11 mouse cellular contexts compared by ENCODE assay signal in the genomic region with DNA sequence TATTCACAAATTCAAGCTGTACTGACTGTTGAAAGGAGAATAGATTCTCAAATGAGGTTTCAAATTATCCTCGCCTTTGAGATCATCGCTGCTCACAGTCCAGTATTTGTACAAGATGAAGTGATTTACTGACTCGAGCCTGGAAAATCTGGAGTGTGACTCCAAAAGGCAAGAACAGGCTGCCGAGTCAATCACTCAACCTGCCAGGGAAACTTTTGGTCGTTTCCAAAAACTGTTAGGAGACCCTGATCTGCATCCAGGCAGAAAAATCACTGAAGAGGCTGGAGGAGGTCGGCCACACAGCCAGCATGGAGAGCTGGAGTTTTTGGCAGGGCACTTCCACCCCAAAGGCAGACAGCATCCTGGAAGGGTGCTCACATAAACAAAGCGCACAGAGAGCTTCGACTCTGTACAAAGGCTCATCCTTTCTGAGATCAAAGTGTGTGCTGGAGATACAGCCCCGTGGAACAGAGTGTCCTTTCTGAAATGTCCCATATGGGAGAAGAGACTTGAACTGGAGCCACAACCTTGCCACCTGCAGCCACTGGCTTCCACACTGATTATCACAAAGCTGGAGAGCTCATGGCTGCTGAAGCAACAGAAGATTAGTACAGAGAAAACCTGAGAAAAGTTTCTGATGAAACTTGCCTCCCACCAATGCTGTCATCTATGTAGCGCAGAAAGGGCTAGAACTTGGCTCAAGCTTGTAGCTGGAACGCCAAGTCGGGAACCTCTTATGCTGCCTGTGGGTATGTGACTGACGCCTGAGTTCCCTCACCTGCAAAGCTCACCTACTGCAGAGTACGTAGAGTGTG.
DNase-seq lines count a peak whose midpoint lies in the region; ATAC-seq lines count a peak whose summit lies in the region.
"Had no signal": no experiment of that assay in that cellular context is flagged by ENCODE, and none has a peak within 500 bp of the region (broad histone marks: within the 10 kb centered on the region; RNA-seq: fewer than 3 reads in every experiment).

No protein-coding gene starts in this region.

- no peak overlapping the region for H3K4me2 ChIP-seq in midbrain, embryonic 12.5 days (replicated peaks)
- H3K4me2 ChIP-seq in midbrain, embryonic 14.5 days (ENCODE audit: low read length) = no peak overlapping the region
- H3K4me2 ChIP-seq in stomach, embryonic 14.5 days (replicated peaks; ENCODE audit: low read depth, low read length) = no peak overlapping the region
- H3K4me2 ChIP-seq: neural tube, embryonic 12.5 days had no signal

- no peak for ATAC-seq in midbrain, embryonic 12.5 days (ENCODE audit: low FRiP score, low read depth)
- ATAC-seq in midbrain, embryonic 14.5 days (ENCODE audit: low FRiP score, low TSS enrichment) = no peak
- no peak for ATAC-seq in stomach, embryonic 14.5 days (ENCODE audit: insufficient number of reproducible peaks, insufficient read depth, low FRiP score, low read depth)
- ATAC-seq in megakaryocyte progenitor cell, adult 5-6 weeks (replicated peaks; ENCODE audit: poor library complexity) = no peak

- DNase-seq in heart, adult 18-20 months = peak; percentile 12 to 20
- no peak for DNase-seq in heart, postnatal 4 days
- no peak for DNase-seq in midbrain, embryonic 14.5 days
- peak; percentile 88 for DNase-seq in gonadal fat pad, adult 2 months (ENCODE audit: low read depth)
- no peak for DNase-seq in thymus, postnatal 36 days
- DNase-seq: left cerebral cortex, postnatal 4 days had no signal

- no peak overlapping the region for H3K9ac ChIP-seq in midbrain, embryonic 12.5 days (replicated peaks)
- H3K9ac ChIP-seq in midbrain, embryonic 14.5 days (replicated peaks; ENCODE audit: low read length) = no peak overlapping the region
- H3K9ac ChIP-seq in stomach, embryonic 14.5 days (replicated peaks; ENCODE audit: low read depth, low read length) = no peak overlapping the region
- H3K9ac ChIP-seq: neural tube, embryonic 12.5 days had no signal

- H3K36me3 ChIP-seq in midbrain, embryonic 12.5 days = no peaks in the 10 kb centered on the region
- no peaks in the 10 kb centered on the region for H3K36me3 ChIP-seq in midbrain, embryonic 14.5 days (ENCODE audit: control insufficient read depth, insufficient read depth, low read length)
- no peaks in the 10 kb centered on the region for H3K36me3 ChIP-seq in stomach, embryonic 14.5 days (ENCODE audit: control insufficient read depth, insufficient read depth, low read length)
- H3K36me3 ChIP-seq: neural tube, embryonic 12.5 days had no signal

- H3K4me3 ChIP-seq in midbrain, embryonic 12.5 days = no peak overlapping the region
- no peak overlapping the region for H3K4me3 ChIP-seq in midbrain, embryonic 14.5 days (replicated peaks; ENCODE audit: low read depth, low read length)
- H3K4me3 ChIP-seq in stomach, embryonic 14.5 days (ENCODE audit: low read depth, low read length) = no peak overlapping the region
- H3K4me3 ChIP-seq: megakaryocyte, embryonic 14.5 days; neural tube, embryonic 12.5 days had no signal

- 0 out of 2 replicates have a peak overlapping the region, but pooled peaks have one; percentile 22 for H3K27ac ChIP-seq in midbrain, embryonic 12.5 days (replicated peaks)
- no peak overlapping the region for H3K27ac ChIP-seq in midbrain, embryonic 14.5 days (replicated peaks; ENCODE audit: low read depth, low read length)
- H3K27ac ChIP-seq in stomach, embryonic 14.5 days (ENCODE audit: low read length) = peak overlapping the region; percentile 18; the same call in 1 of the 2 replicates
- H3K27ac ChIP-seq: neural tube, embryonic 12.5 days had no signal

- 83% methylated on average over 14 of the region's 14 CpGs for WGBS in midbrain, embryonic 12.5 days
- WGBS in midbrain, embryonic 14.5 days = 78% methylated on average over 14 of the region's 14 CpGs
- WGBS in stomach, embryonic 14.5 days = 54% methylated on average over 14 of the region's 14 CpGs

- H3K9me3 ChIP-seq in midbrain, embryonic 12.5 days = no peaks in the 10 kb centered on the region
- H3K9me3 ChIP-seq in midbrain, embryonic 14.5 days (ENCODE audit: control insufficient read depth, low read length) = no peaks in the 10 kb centered on the region
- H3K9me3 ChIP-seq in stomach, embryonic 14.5 days (ENCODE audit: control insufficient read depth, low read depth, low read length) = no peaks in the 10 kb centered on the region
- H3K9me3 ChIP-seq: megakaryocyte, embryonic 14.5 days; neural tube, embryonic 12.5 days had no signal

- H3K4me1 ChIP-seq in midbrain, embryonic 12.5 days = peaks cover 18% of the 10 kb centered on the region
- H3K4me1 ChIP-seq in midbrain, embryonic 14.5 days (ENCODE audit: control insufficient read depth, insufficient read depth, low read length) = peaks cover 20% of the 10 kb centered on the region
- H3K4me1 ChIP-seq in stomach, embryonic 14.5 days (ENCODE audit: control insufficient read depth, insufficient read depth, low read length) = peaks cover 12% of the 10 kb centered on the region; the same call in 1 of the 2 replicates
- H3K4me1 ChIP-seq: megakaryocyte, embryonic 14.5 days had no signal

- peaks cover 6% of the 10 kb centered on the region for H3K27me3 ChIP-seq in midbrain, embryonic 12.5 days
- no peaks in the 10 kb centered on the region for H3K27me3 ChIP-seq in midbrain, embryonic 14.5 days (ENCODE audit: control insufficient read depth, insufficient read depth, low read length)
- no peaks in the 10 kb centered on the region for H3K27me3 ChIP-seq in stomach, embryonic 14.5 days (ENCODE audit: control insufficient read depth, insufficient read depth, low read length)
- H3K27me3 ChIP-seq: neural tube, embryonic 12.5 days had no signal

Comparison
In these comparisons a context has a peak if more than half of its experiments do, and no peak if none do; other contexts are left out.
1. DNase-seq: peak in heart, adult 18-20 months (2 of 2) and gonadal fat pad, adult 2 months (single experiment); none in heart, postnatal 4 days (single experiment), midbrain, embryonic 14.5 days (single experiment) and thymus, postnatal 36 days (0 of 2).